Mouse (Mus musculus) urinary bladder, adult 2 months (tissue): ENCODE measurements at regions not wholly inside any gene's neighbourhood (a gene's known extent, or its start where the extent isn't known, plus 50 kb on each side); places are given as distances from the start of the nearest gene placed in this dataset.

Experiments
- DNase-seq: peaks from one replicate; pipeline ENCODE4 v3.0.0; 2022; ENCODE audit warnings: low spot score

DNA sequence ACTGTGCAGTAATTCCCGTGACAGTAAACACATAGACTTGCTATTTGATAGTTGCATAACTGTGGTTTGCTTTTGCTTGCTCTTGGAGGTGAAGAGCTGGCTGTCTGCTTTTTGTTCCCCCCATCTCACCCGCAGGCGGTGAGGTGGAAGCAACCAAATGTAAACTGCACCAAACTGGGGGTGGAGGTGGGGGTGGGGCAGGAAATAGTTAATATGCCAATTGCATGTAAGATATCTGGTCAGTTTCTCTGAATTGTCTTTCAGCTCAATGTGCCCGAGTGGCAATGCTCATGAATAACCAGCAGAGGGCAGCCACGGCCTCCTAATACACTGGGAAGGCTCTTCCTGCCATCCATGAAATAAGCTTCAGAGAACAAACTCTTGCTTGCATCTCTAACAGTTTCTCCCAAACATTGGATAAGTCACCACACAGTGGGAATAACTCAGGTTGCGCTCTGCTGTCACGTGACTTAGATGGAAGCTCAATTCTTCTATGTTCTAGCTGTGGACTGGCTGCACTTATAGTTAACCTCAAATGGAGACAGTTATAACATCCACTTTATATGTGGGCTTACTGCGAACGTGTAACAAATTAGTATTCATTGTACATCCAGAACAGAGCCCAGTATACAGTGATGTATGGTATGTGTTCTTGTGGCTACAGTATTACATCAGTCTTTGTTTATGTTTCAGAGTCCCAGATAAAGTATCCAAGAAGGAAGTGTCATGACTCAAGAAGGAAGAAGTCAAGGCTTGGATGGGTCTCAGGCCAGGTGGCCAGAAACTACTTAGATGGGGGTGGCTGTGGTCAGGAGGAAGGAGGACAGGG is 62.0 kb upstream of the Egflam start:
- peak; percentile 39 for DNase-seq

DNA sequence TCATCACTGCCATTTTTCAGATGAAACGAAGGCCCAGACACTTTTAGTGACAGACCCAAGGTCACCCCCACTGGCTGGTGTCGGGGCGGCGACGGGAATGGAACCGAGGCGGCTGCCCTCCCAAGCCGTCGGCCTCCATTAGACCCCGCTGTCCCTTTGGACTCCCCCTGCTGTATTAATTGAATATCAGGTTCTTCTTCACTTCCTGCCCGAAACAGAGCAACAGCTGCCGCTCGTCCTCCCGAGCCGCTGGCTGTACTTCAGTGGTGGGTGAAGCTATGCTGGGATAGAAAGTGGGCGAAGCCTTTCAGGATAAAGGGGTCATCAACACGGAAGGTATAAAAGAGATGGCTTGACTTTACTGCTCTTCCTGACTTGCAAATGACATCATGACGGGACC is 64.4 kb upstream of the Egflam start:
- no peak for DNase-seq

DNA sequence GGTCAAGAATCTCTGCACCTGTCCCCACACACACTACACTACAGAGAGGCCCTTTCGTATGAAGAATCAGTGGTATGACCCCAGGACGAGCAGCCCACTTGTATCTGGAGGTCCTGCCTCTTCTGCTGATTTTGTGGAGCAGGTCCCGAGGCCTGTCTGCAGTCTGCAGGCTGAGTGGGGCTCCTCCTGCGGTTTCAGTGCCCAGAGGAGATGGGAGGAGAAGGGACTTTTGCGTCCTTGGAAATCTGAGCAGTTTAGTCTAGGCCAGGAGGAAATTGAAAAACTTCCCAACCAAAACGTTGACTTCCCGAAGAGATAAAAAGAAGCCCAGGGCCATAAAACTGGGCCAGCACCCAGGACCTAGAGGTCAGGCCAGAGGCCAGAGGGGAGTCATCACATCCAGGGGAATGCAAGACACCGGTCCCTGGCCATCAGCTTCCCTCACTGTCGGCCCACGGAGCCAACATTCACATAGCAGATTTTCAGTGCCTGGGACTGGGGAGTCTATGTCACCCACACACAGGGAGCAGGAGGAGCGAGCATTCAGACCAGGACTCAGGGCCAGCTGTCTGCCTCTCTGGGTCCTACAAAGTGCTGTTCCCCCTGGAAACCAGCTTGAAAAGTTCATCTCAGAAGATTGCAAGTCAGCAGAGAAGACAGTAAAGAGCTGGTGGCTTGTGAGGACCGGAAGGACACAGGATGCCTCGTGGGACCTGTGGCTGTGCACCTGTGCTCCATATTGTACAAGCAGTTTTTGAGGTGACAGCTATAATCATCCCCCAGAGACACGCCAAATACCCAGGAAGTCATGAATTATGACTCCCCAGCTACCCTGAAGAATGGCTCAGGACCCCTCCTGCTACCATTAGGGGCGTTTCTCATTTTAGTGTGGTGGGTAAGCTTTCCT is 65.5 kb upstream of the Egflam start:
- no peak for DNase-seq

DNA sequence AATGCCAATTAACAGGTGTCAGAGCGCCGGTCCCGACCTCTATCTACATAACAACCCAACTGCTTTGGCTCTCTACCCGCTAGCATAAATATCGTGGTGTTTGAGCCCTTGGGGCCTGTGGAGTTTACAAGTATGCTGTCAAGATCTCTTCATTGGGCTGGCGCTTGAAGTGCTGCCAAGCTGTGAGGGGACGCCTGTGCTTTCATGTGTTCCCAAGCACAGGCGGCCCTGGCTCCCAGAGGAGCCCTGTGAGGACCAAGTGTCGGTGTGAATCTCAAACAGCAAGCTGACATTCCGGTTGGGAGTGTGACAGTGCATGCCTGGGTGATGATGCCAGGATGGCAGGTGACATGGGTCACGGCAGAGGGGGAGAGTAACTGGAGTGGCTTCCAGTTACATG is 82.0 kb upstream of the Egflam start:
- DNase-seq: no peak

DNA sequence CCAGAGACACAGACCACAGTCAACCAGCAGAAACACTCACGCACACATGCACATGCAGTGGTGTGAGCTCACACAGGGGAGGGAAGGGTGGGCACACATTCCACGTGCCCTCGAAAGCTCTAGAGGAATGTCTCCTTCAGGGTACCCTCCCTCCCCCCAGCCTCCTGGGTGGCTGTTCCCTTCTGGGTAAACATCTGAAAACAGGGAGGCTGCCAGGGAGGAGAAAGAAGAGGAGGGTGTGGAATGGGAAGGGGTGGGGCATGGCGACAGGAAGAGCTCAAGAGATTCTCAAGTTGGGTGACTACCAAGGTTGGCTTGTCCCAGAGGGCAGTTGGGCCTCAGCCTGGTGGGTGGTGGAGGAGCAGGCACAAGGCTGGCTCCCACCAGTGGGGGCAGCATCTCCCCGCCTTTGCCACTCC is 82.6 kb upstream of the Egflam start:
- DNase-seq: no peak

DNA sequence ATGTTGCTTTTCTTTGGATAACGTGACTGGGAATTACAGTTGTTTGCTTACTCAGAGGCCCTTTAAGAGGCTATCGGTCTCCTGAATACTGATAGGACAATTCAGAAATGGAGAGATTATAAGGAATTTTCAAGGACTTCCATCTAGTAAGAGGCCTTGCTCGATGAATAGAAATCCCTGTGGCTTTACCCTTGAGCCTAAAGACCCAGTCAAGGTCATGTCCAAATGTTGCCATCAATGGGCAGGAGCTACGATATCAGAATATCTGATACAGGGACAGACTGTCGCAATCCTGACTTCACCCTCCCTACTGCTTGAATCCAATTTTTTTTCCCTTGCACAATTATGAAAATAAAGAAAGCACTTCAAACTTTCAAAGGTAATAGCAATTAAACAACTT is 85.5 kb upstream of the Egflam start:
- no peak for DNase-seq

DNA sequence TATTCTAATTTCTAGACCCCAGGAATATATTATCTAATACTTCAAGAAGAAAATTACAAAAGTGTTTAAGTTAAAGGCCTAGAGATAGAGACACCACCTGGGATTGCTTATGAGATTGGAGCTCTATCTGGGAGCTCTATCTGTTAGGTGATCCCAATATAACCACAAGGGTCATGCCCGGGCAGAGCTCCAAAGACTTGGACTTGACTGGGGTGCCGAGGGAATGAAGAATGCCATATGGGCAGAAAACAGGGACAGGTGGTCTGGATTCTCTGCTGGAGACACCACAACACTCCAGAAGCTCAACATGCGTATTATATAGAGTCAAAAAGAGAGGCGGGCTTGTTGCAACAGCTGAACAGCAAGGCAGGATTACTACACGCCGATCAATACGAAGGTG is 92.9 kb upstream of the Egflam start:
- DNase-seq: no peak

DNA sequence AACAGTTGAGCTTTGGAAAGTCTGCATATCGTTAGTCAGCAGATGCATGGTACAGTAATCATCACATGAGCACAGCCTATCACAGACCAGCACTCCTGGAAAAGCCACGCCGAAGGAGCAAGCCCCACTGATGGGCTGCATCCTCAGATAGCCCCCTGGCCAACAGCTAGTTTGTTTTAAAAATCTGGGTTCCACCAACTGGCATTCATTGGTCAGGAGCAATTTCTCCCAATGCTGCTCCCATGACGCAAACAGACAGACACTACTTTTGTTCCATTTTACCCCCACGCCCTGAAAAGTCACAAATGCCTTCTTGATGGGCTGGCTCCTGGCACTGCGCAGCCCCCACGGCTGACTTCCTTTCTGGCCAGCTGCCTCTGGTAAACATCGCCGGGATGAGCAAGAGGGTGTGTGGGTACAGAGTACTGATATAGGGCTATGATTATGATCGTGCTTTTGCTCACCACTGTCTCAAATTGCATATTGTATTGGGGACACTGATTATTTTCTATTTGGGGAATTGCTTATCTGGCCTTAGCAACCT is 95.0 kb upstream of the Egflam start:
- no peak for DNase-seq

DNA sequence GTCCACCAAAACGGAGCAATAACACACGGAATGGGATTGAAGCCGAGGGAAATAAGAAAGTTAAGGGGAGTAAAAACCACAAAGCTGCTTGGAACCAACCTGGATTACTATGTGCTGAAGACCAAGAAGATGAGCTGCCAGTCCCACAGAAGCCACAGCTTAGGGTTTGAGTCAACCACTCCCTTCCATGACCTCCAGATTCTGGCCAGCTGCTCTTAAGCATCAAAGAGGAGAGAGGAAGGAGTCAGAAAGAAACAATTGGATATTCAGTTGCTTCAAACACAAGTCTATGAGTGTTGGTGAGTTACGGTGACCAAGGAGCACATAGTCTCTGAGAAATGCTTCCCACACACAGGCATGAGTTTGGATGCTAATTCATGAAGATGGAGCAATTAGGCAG is 99.7 kb upstream of the Egflam start:
- DNase-seq: no peak

DNA sequence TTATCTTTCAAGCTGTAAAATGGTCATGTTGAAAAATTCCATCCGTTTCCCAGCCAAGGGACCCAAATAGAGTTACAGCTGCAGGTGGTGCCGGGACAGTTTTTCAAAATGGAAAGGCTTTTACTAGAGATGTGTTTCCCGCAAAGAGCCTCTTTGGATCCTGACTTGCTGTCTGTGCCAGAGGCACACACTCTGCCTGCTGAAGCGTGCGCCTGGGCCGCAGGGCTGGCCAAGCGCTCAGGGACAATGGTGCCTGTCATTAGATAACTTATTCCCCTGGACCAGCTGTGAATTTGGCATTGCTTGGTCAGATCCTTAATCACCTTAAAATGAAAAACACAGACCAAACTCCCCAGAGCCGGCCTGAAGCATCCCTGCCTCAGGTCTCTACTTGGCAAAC is 110.3 kb upstream of the Egflam start:
- no peak for DNase-seq

DNA sequence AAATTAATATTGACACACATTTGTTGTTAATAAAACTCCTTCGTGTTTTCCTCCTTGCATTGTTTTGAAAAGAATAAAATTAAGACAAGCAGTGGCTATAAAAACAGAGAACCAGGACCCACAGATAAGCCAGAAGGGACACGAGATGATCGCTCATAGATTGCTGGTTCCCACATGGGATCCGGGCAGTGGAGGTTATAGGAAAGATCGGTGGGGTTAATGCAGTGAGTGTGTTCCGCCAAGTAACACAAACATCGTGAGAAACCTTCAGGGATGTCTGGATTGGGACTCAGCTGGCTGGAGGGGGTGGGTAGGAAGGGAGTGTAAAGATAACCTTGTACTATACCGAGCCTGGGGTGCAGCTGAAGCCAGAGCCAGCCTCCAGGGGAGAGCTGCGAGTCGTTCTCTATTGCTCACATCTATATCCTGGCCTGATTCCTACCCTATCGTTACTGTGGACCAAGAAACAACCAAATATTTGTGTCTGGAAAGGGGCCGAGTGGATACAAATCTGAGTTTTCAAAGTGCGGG is 116.6 kb upstream of the Egflam start:
- no peak for DNase-seq

DNA sequence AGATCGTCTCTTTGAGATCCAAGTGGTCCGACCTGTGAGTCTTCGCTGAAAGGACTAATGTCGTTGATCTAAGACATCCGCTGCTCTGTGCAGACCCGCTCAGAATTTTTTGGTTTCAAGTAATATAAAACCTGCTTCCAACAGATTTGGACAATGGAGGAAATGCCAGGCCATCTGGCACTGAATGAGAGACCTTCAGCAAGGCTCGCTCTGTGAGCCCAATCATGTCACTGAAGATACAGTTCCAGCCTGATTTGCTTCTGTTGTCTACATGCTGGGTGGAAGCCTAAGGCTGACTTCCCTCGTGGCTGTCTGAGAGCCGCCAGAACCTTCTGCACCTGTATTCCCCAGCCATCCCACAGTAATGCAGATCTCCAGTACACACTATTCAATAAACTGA is 123.4 kb upstream of the Egflam start:
- DNase-seq: no peak

DNA sequence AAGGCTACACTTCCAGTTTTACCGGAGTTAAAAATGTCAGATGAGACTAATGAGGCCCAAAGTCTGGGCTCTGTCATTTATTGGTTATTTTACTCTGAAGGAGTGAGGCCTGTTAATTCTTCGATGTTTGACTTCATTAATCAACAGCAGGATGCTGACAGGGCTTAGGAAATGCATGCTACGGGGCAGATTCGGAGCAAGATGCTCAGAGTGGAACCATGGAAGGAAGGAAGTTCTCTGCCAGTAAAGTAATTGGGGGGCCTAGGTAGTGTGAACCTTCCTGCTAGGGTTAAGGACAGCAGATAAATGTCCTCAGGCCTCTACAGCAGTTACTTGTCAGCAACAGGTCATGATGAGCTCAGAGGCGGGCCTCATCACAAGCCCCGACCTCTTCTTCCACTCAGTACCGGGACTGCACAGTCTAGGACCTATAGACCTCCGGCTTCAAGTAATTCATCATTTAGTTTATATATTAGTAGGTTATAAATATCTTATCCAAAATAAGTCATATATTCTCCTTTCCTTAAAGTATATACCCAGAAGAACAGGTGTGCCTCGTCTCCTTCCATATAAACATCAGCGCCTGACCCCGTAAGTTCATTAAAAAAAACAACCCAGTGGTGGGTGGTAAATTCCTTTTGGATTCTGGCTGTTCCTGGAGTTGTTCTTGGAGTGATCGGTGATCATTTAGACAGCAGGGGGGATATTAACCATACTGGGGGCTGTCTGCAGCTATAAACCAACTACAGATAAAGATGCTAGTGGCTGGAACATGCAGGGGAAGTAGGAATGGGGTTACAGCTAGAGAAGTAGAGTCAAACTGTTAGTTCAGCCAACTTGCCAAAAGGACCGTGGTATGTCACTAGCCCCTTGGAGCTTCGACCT is 124.9 kb upstream of the Egflam start:
- DNase-seq: no peak

DNA sequence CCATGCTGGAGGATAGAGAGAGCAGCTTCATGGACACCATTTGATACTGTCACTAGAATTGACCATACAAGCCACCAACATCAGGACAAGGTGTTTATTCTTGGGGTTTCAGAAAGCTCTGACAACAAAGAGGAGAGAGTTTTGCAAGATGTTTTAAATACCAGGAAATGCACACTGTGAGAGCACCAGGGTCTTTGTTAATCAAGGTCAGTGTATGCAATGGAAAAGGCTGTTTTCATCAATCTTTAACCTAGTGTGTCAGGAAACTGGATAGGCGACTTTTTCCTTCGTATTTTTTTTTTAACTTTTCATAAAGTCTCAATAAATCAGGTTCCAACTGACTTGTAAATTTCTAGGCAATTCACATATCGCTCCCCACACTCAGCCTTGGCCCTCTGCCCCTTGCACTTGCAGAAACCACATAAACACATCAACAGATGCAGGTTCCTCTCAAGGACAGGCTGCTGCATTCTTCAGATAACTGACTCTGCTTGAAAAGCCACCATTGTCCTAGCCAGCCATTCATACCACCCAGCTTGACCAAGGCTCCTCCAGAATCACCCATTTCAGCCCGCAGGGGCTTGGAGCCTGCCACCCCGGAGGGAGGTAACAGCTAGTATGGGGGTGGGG is 132.9 kb upstream of the Egflam start:
- no peak for DNase-seq

DNA sequence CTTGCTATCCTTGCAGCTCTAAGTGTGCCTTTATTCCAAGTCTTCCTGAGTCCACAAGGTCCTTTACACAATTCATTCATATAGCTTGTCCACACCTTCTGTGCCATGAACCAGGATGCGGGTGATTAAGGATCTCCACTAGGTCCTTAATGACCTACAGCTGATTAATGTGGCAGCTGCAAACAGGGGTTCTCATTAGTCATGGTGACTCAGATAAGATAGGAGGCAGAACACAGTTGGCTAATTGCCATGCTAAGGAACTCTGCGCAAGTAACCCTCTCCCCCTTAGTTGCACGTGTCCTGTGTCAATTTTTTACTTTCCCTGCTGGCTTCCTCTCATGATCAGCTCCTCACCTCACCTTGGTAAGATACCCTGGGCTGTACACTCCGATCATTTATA is 139.7 kb upstream of the Egflam start:
- DNase-seq: no peak

DNA sequence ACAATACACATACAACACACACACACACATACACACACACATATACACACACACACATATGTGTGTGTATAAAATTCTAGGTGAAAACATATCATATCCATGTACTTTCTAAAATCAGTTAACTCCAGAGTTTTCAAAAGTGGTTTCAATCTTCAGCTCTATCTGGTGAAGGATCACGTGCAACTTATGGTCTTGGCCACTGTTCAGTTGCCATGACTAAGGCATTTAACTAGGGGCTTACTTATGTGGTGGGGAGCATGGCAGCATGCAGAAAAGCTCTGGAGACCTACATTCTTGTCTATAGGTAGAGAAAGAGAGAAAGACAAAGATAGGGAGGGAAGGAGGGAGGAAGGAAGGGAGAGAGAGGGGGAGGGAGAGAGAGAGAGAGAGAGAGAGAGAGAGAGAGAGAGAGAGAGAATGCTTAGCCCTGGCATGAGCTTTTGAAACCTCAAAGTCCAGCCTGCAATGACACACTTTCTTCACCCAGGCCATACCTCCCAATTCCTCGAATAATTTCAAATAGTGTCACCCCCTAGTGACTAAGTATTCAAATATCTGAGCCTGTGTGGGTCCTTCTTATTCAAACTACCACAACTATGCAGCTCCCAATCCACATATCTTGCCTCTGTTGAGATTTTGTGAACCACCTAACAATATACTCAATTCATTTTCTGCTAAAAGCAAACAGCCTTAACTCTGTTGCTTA is 155.1 kb upstream of the Egflam start:
- no peak for DNase-seq

DNA sequence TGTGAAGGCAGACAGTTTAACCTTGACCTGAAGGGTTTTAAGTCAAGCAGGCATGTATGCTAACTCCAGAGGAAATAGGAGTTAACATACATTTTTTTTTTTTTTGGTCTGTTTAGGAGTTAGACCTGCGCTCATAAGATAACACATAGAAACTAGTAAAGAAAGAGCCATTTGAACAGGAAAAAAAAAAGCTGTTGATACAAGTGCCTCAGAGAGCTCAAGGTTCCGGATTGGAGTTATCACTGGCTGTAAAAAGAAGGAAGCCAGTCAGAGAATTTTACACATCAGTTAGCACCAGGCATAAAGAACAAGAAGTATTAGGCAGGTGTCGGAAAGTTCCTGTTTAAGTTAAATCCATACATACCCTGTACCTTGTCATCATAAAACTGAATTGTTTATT is 156.2 kb upstream of the Egflam start:
- no peak for DNase-seq

DNA sequence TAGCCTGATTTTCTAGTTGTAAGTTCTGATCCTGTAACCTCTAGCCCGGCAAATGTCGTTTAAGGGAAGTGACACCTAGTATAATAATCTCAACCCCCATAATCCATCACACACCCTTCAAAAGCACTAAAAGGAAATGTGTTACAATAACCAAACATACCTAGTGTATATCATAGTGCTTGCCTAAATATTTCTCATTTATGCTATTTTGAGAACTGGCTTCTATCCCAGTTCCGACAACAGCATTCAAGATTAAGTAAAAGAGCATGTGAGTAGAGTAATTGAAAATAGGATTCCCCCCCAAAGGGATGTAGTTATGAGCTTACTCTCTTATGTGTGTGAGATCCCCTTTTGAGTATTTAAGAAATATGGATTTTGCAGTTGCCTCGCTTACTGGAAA is 165.1 kb upstream of the Egflam start:
- no peak for DNase-seq

DNA sequence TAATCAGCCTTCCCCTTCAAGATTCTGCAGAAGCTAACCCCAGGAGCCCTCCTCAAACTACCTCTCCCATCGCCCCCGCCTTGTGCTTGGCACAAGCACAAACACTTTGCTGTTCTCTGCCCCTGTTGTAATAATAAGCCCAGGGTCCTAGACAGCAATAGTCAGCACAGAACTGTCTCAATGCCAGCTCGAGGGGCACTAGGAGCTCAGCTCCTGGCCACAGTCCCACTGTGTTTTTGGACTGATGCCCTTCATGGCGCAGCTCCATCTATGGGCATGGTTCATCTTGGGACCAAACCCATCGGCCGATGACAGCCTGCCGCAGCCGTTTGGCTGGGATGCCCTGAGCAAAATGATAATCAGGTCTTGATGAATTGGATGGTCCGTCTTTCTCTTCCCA is 165.5 kb upstream of the Egflam start:
- DNase-seq: peak; percentile 31

DNA sequence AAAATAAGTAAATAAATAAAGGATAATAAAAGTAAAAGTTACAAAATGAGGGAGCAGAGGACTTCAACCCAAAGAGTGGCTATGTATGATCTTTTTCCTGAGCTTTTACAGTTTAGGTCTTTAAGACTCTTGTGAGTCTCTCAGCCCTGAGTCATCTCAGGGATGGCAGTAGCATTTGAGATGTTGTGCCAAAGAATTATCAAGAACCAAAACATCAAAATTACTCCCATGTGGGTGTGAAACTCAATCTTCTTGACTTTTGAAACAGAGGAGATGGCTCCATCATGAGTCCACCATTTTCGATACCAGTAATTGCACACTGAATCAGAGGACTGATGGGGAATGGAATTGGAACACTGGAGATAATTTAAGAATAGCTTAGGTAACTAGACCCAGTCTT is 174.0 kb upstream of the Egflam start:
- no peak for DNase-seq
